Mouse (Mus musculus): ENCODE data around the gene Gpam.

Gpam gene

DNA sequence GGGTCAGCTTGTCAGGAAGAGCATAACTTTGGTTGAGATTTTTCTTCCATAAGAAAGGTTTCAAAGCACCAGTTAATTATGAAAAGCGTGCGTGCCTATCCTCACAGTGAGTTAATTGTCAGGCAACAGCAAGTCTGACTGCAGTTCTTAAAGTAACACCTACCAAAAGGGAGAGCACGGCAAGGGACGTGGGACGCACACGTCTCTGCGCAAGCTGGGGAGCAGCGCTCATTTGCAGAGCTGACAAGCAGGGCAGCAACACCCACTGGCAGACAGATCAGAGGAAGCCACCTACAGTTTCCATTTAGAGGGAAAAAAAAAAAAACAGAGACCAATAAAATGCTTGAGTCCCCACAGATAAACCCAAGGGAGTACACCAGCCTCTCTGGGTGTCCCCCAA, 58.0 kb downstream of the Gpam start:
- in situ Hi-C loops (cut with MboI; ENCODE audit: low sequenced_read_pairs) = loop anchor here (10.0 to 25.0 kb wide), 2 partner anchors 136 to 1307 kb away; no protein-coding TSS in a partner anchor

DNA sequence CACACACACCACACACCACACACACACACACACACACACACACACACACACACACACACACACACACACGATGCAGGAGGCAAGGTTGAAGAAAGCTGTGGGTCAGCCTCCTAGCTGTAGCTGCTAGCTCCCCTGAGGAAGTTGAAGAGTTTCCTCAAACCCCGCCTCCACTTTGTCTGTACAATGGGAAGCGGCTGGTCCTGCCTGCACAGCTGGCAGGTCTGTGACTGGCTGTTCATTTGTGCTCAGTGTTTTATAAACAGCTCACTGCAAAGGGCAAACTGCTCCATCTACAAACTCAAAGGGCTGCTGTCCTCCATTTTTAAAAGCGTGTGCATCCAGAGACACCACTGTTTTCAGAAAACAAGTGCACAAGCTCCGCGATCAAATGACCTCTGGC, 63.8 kb downstream of the Gpam start:
- in situ Hi-C loops (cut with MboI; ENCODE audit: low sequenced_read_pairs) = loop anchor here (10.0 to 25.0 kb wide), 2 partner anchors 142 to 1301 kb away; no protein-coding TSS in a partner anchor

DNA sequence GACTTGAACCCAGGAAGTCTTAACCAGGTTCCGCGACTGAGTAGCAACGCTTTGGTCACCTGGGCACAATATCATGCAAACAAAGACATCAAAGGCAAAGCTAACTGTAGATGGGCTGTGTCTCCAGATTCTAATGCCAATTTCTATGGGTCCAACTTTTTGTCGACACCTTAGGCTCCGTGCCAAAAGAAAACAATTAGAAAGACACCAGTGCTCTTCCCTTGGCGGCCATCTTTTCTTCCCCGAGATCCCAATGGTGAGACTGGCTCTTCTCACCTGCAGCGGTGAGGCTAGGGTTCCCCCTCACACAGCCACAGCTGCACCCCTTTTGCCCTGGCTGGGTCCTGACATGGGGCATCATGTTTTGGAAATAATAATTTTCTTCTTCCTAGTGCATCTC, 64.5 kb downstream of the Gpam start:
- in situ Hi-C loops (cut with MboI; ENCODE audit: low sequenced_read_pairs) = loop anchor here (10.0 to 25.0 kb wide), 2 partner anchors 142 to 1300 kb away; no protein-coding TSS in a partner anchor

DNA sequence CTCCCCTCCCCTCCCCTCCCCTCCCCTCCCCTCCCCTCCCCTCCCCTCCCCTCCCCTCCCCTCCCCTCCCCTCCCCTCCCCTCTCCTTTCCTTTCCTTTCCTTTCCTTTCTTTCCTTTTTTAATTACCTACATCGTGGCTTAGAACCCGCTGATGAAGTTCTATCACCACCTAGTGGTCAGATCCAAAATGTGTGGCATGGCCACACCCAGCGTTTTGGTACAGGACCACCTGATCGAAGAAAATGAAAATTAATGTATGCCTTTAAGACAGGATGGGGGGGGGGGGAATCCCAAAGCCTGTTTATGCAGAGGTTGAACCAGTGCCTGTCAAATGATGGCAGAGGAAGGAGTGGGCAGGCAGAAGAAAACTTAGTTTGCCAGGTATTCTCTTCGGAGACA, 65.1 kb downstream of the Gpam start:
- in situ Hi-C loops (cut with MboI; ENCODE audit: low sequenced_read_pairs) = loop anchor here (10.0 to 25.0 kb wide), 2 partner anchors 143 to 1300 kb away; no protein-coding TSS in a partner anchor

DNA sequence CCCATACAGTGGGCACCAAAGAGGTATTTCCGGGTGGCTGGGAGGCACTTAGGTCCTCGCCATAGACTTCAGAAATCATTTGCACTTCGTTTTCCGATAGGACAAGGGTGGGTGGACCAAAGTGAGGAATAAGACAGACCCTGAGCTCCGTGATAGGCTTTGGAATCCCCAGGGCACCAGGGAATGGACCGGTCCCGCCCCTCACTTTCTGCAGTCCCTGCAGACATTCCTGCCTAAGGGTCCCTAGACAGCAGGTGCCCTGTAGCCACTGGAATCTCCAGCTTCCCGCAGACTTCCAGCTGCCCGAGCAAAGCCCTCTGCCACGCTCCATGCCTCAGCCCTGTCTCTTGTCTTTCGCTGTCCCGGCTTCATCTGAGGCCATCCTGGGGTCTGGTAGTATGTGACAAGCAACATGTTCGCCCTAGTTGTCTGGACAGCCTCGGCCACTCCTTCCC, 65.6 kb downstream of the Gpam start:
- in situ Hi-C loops (cut with MboI; ENCODE audit: low sequenced_read_pairs) = loop anchor here (10.0 to 25.0 kb wide), 2 partner anchors 143 to 1299 kb away; no protein-coding TSS in a partner anchor

DNA sequence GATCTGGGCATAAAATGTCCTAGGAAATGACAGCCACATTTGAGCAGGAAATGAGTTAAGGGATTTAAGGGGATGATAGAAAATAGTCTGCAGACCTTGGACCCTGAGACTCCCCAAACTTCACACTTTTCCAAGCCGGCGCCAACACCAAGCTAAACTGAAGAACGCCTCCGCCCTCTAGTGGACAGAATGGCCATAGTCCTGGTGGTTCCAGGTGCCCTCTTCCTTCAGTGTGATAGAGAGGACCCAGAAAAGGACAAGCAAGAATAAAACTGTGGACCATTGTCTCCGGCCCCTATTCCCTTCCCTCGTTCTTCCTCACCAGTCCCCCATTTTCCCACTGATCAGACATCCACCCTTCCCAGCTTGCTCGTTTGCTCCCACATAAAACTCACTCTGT, 66.1 kb downstream of the Gpam start:
- in situ Hi-C loops (cut with MboI; ENCODE audit: low sequenced_read_pairs) = loop anchor here (10.0 to 25.0 kb wide), 2 partner anchors 144 to 1299 kb away; no protein-coding TSS in a partner anchor

DNA sequence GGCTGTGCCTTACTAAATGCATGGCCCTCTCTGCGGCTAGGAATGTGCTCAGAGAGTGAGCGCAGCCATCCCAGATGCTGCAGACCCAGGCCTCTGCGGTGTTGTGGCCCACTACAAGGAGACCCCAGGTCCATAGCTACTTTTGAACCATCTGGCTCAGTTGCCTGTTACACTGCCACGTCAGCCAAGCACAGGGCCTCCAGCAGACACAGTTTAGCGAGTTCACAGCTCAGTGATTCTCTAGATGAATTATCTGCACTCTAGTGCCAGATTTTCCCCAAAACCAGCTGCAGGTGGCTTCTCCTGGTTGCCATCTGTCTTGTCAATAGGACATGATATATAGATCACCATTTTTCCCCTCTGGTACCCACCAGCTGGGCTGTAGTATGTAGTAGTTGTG, 69.6 kb downstream of the Gpam start:
- in situ Hi-C loops (cut with MboI; ENCODE audit: low sequenced_read_pairs) = loop anchor here (25.0 kb wide), 1 partner anchor 1295 kb away; no protein-coding TSS in a partner anchor

DNA sequence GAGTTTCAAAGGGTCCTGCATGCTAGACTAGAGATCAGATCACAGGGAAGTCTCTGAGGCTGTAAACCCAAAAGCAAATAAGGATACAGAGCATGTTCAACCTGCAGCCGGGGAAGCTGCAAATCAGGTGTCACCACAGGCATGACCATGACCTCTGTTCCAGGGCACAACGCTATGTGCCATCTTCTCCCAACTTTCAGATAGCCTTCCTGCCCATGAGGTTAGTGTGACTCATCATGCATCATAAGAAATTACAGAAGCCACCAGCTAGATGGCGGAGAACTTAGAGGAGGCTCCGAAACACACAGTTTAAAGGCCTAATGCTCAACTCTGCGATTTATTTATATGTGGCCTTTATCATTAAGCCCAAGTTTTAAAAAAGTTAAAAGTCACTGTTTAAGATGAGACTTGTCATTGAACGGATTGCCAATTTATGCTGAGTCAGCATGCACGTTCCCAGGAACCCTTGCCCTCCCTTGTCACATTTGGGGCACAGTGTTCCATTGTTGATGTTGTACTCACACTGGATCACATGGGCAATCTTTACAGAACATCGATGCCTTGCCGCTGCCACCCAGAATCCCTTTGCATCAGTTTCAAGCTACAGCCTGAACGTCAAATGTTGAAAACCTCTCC, 71.3 kb downstream of the Gpam start:
- in situ Hi-C loops (cut with MboI; ENCODE audit: low sequenced_read_pairs) = loop anchor here (25.0 kb wide), 1 partner anchor 1293 kb away; no protein-coding TSS in a partner anchor

DNA sequence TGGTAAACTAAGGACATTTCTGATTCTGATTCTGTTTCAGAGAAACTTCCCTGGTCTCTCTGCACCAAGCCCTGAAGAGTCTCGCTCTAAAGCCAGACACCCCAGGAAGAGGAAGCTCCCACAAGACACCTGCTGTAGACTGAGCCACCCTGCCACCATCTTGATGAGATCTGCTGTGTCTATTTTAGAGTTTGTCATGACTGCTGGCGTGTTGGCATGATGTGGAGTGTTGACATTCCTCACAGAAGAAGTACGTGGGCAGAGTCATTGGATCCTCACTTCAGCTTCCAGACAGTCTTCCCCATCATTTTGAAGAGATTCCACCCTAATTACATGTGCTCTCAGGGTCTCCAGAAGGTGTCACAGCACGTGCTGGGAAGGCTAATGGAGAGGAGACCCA, 73.9 kb downstream of the Gpam start:
- in situ Hi-C loops (cut with MboI; ENCODE audit: low sequenced_read_pairs) = loop anchor here (25.0 kb wide), 1 partner anchor 1291 kb away; no protein-coding TSS in a partner anchor

DNA sequence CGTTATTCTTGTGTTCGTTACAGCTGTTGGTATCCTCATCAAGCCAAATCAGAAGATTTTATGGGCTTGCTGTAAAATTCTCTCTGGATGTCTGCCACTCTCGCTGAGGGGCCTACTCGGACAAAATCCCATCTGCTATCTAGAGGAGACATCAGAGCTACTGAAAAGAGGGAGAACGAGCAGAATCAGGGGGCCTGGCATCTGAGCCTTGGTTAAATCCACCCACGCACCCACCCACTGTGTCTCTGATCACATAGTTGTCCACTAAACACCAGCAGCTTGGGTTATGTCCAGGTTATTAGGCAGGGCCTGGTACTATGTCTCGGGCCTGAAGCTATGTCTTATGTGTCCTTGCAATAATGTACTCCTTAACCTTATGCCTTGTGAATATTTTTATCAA, 89.6 kb downstream of the Gpam start:
- in situ Hi-C loops (cut with MboI; ENCODE audit: low sequenced_read_pairs) = no loop called here

DNA sequence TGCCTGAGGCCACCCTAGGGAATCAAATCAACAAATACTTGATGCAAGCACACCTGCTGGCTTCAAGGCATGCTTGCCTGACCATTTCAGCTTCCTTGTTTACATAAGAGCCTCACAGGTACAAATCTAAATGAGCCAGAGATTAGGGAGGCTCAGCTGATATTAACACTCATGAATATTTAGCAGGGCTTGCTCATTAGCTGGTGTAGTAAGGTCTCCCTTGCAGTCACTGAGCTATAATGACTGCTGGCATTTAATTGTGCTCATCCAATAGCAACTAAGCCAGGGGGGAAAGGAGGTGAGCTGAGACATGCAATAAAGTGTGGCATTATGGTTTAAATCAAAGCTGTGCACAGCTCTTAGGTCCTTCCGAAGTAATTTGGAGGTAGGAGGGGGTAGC, 108.2 kb downstream of the Gpam start:
- in situ Hi-C loops (cut with MboI; ENCODE audit: low sequenced_read_pairs) = no loop called here
